Mouse (Mus musculus): ENCODE measurements around the gene Vwf. TPM values are rescaled to one million over a fixed set of nuclear protein-coding genes. Genes with fewer than 3 reads are reported as not detected.

Gene Vwf
- polyA plus RNA-seq, 1 experiment = 1.2 TPM

DNA sequence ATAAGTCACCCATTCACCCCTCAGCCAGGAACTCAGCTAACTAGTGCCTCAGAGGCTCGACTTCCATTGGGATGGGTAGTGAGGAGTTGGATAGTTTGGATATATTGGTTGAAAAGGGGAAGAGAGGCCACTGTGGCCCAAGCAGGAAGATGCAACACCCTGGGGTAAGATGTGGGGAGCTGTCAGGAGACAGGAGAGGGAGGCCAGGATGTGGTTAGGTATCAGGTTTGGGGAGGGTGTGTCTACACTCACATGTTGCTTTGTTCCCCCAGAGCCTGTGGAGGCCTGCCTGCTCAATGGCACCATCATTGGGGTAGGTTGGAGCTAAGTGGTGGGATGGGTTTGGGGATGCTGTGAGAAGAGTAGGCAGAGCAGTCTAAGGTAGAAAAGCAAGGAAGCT is 131.9 kb downstream of the Vwf start:
- H3ac ChIP-seq (ENCODE audit: control insufficient read depth, insufficient read length) = no peak overlapping the region

DNA sequence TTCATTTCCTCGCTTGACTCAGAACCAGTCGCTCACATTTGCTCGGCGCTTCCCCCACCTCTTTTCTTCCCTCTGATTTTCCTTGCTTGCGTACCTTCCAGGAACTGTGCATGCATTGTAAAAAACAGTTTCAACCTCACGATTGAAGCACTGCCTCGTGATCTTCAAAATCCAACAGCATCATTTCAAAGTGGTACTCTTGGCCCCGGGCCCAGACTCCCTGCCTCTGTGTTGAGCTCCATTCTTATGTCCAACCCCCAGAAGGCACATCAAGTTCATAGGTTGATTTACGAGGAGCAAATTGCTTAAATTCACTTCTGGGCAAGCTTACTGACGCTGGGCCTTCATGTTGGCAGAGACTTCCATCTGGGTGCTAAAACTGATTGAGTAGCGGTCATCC is 134.0 kb downstream of the Vwf start:
- Histone ChIP-seq H3K79me2 (ENCODE audit: control insufficient read depth, insufficient read depth) (no peaks in the 10 kb centered on the region), H3K36me3 (ENCODE audit: control insufficient read depth, insufficient read depth) (no peaks in the 10 kb centered on the region), H3ac (ENCODE audit: control insufficient read depth, insufficient read length) (no peak overlapping the region), H3K4me2 (ENCODE audit: low read depth) (no peak overlapping the region), H3K27me3 (ENCODE audit: control insufficient read depth, insufficient read depth, insufficient read length) (peaks cover 9% of the 10 kb centered on the region), H3K4me3 (no peak overlapping the region)
- TF ChIP-seq MYOG (IDR thresholded peaks at IDR 0.05; ENCODE audit: control insufficient read depth in 1 of 3, insufficient read depth in 1 of 3, insufficient read length in 2 of 3, low read depth in 2 of 3) (no peak), MYOD1 (IDR thresholded peaks at IDR 0.05; ENCODE audit: control insufficient read depth in 1 of 3, insufficient read length in 2 of 3, low read depth in 2 of 3) (no peak), POLR2AphosphoS2 (IDR thresholded peaks at IDR 0.05; ENCODE audit: insufficient read length, low read depth) (no peak), E2F4 (IDR thresholded peaks at IDR 0.05; ENCODE audit: insufficient read depth) (no peak), TCF12 (IDR thresholded peaks at IDR 0.05; ENCODE audit: insufficient read depth, poor library complexity, severe bottlenecking) (no peak), POLR2A (IDR thresholded peaks at IDR 0.05; ENCODE audit: insufficient read length, low read depth) (no peak), SRF (IDR thresholded peaks at IDR 0.05; ENCODE audit: control insufficient read depth, insufficient read length, low read depth) (no peak), REST (IDR thresholded peaks at IDR 0.05; ENCODE audit: insufficient read depth, insufficient read length) (no peak), MAX (IDR thresholded peaks at IDR 0.05; ENCODE audit: low read depth) (no peak), TCF3 (IDR thresholded peaks at IDR 0.05; ENCODE audit: insufficient read length, low read depth) (no peak), USF1 (IDR thresholded peaks at IDR 0.05; ENCODE audit: low read depth) (no peak), CEBPB (IDR thresholded peaks at IDR 0.05; ENCODE audit: insufficient read depth, poor library complexity, severe bottlenecking) (no peak)

More for the DNA sequence above, 131.9 kb downstream of the Vwf start:
- Histone ChIP-seq H3K27me3 (ENCODE audit: control insufficient read depth, insufficient read depth, insufficient read length) (peaks cover 13% of the 10 kb centered on the region), H3K36me3 (ENCODE audit: control insufficient read depth, insufficient read depth) (no peaks in the 10 kb centered on the region), H3K4me3 (no peak overlapping the region), H3K4me2 (ENCODE audit: low read depth) (no peak overlapping the region), H3K79me2 (ENCODE audit: control insufficient read depth, insufficient read depth) (no peaks in the 10 kb centered on the region)
- no peak for TF ChIP-seq E2F4 (IDR thresholded peaks at IDR 0.05; ENCODE audit: insufficient read depth)
- TF ChIP-seq MAX (IDR thresholded peaks at IDR 0.05; ENCODE audit: low read depth) = no peak
- no peak for TF ChIP-seq CEBPB (IDR thresholded peaks at IDR 0.05; ENCODE audit: insufficient read depth, poor library complexity, severe bottlenecking)
- TF ChIP-seq REST (IDR thresholded peaks at IDR 0.05; ENCODE audit: insufficient read depth, insufficient read length) = no peak
- TF ChIP-seq USF1 (IDR thresholded peaks at IDR 0.05; ENCODE audit: low read depth) = no peak
- TF ChIP-seq MYOG (IDR thresholded peaks at IDR 0.05; ENCODE audit: control insufficient read depth in 1 of 3, insufficient read depth in 1 of 3, insufficient read length in 2 of 3, low read depth in 2 of 3) = no peak
- TF ChIP-seq POLR2A (IDR thresholded peaks at IDR 0.05; ENCODE audit: insufficient read length, low read depth) = no peak
- TF ChIP-seq TCF12 (IDR thresholded peaks at IDR 0.05; ENCODE audit: insufficient read depth, poor library complexity, severe bottlenecking) = no peak

DNA sequence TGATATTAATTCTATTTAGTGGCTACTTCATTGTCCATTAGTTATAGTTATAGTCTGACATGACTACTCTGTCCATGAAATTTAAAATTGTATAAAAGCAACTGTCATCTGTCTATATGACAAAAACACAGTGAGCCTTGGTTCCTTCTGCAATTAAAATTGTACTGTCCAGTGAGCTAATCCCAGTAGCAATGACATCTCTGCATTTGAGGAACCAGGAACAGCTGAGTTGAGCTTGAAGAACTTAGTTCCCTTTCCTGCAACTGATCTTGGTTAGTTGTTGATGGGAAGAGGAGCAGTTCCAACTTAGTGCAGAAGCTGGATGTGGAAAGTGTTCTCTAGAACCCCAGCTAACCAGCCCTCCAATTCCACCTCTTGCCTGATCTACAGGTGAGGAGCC is 138.8 kb downstream of the Vwf start:
- H3K27me3 ChIP-seq (ENCODE audit: control insufficient read depth, insufficient read depth, insufficient read length) = peaks cover 24% of the 10 kb centered on the region
- no peaks in the 10 kb centered on the region for H3K79me2 ChIP-seq (ENCODE audit: control insufficient read depth, insufficient read depth)
- no peak overlapping the region for H3K4me3 ChIP-seq
- H3K36me3 ChIP-seq (ENCODE audit: control insufficient read depth, insufficient read depth) = no peaks in the 10 kb centered on the region
- H3ac ChIP-seq (ENCODE audit: control insufficient read depth, insufficient read length) = no peak overlapping the region
- TF ChIP-seq POLR2AphosphoS2 (IDR thresholded peaks at IDR 0.05; ENCODE audit: insufficient read length, low read depth) (no peak), USF1 (IDR thresholded peaks at IDR 0.05; ENCODE audit: low read depth) (no peak), E2F4 (IDR thresholded peaks at IDR 0.05; ENCODE audit: insufficient read depth) (no peak), REST (IDR thresholded peaks at IDR 0.05; ENCODE audit: insufficient read depth, insufficient read length) (no peak), TCF12 (IDR thresholded peaks at IDR 0.05; ENCODE audit: insufficient read depth, poor library complexity, severe bottlenecking) (no peak), SRF (IDR thresholded peaks at IDR 0.05; ENCODE audit: control insufficient read depth, insufficient read length, low read depth) (no peak), MYOG (IDR thresholded peaks at IDR 0.05; ENCODE audit: control insufficient read depth in 1 of 3, insufficient read depth in 1 of 3, insufficient read length in 2 of 3, low read depth in 2 of 3) (no peak), CEBPB (IDR thresholded peaks at IDR 0.05; ENCODE audit: insufficient read depth, poor library complexity, severe bottlenecking) (no peak), POLR2A (IDR thresholded peaks at IDR 0.05; ENCODE audit: insufficient read length, low read depth) (no peak), MAX (IDR thresholded peaks at IDR 0.05; ENCODE audit: low read depth) (no peak), MYOD1 (IDR thresholded peaks at IDR 0.05; ENCODE audit: control insufficient read depth in 1 of 3, insufficient read length in 2 of 3, low read depth in 2 of 3) (no peak), TCF3 (IDR thresholded peaks at IDR 0.05; ENCODE audit: insufficient read length, low read depth) (no peak)
- H3K4me2 ChIP-seq (ENCODE audit: low read depth) = no peak overlapping the region

DNA sequence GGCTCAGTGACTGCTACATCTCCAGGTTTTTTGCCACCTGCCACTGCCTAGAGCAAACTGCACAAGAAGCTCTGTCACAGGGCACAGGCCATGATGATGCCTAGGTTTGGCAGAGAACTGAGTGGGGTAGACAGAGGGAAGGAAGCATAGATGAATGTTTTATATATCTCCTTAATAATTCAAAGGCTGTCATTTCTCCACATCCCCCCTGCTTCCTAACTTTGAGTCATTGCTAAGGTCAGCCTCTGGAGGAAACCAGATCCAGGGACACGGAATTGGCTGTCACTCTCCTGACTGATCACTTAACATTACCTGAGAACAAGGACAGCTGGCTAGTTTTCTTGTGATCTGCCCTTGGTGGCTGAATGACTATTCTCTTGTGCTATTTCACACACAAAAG is 141.4 kb downstream of the Vwf start:
- H3K79me2 ChIP-seq (ENCODE audit: control insufficient read depth, insufficient read depth) = no peaks in the 10 kb centered on the region
- no peaks in the 10 kb centered on the region for H3K36me3 ChIP-seq (ENCODE audit: control insufficient read depth, insufficient read depth)
- TF ChIP-seq TCF3 (IDR thresholded peaks at IDR 0.05; ENCODE audit: insufficient read length, low read depth) (no peak), TCF12 (IDR thresholded peaks at IDR 0.05; ENCODE audit: insufficient read depth, poor library complexity, severe bottlenecking) (no peak), POLR2AphosphoS2 (IDR thresholded peaks at IDR 0.05; ENCODE audit: insufficient read length, low read depth) (no peak), SRF (IDR thresholded peaks at IDR 0.05; ENCODE audit: control insufficient read depth, insufficient read length, low read depth) (no peak), MYOG (IDR thresholded peaks at IDR 0.05; ENCODE audit: control insufficient read depth in 1 of 3, insufficient read depth in 1 of 3, insufficient read length in 2 of 3, low read depth in 2 of 3) (no peak), USF1 (IDR thresholded peaks at IDR 0.05; ENCODE audit: low read depth) (no peak), E2F4 (IDR thresholded peaks at IDR 0.05; ENCODE audit: insufficient read depth) (no peak), POLR2A (IDR thresholded peaks at IDR 0.05; ENCODE audit: insufficient read length, low read depth) (no peak), MAX (IDR thresholded peaks at IDR 0.05; ENCODE audit: low read depth) (no peak), CEBPB (IDR thresholded peaks at IDR 0.05; ENCODE audit: insufficient read depth, poor library complexity, severe bottlenecking) (no peak), REST (IDR thresholded peaks at IDR 0.05; ENCODE audit: insufficient read depth, insufficient read length) (no peak), MYOD1 (IDR thresholded peaks at IDR 0.05; ENCODE audit: control insufficient read depth in 1 of 3, insufficient read length in 2 of 3, low read depth in 2 of 3) (no peak)
- no peak overlapping the region for H3K4me2 ChIP-seq (ENCODE audit: low read depth)
- H3K4me3 ChIP-seq = no peak overlapping the region
- H3ac ChIP-seq (ENCODE audit: control insufficient read depth, insufficient read length) = no peak overlapping the region
- H3K27me3 ChIP-seq (ENCODE audit: control insufficient read depth, insufficient read depth, insufficient read length) = peaks cover 26% of the 10 kb centered on the region

Measured in myocyte (in vitro differentiated cells).